Mouse (Mus musculus) layer of hippocampus, postnatal 25 days (tissue): ENCODE measurements around the gene Glg1. TPM values are rescaled to one million over a fixed set of nuclear protein-coding genes. Genes with fewer than 3 reads are reported as not detected.
A peak's percentile ranks its signal among the peaks of the same experiment; 100 is the strongest.

Source experiments
- DNase-seq, 2 experiments: peaks; one replicate each; pipeline ENCODE4 v3.0.0; 2022; ENCODE audit warnings: mixed read lengths in 2 of 2, low spot score in 1 of 2; ENCODE audit errors: extremely low spot score in 1 of 2
- microRNA-seq, 2 experiments: library from miRNA; unstranded; fragments of <30 nt; microRNA quantifications; one replicate each; pipeline ENCODE4 v1.2.0; 2021
- total RNA-seq, 2 experiments: library from RNA; stranded (reverse); gene quantifications; 2 replicates each; pipeline ENCODE4 v1.2.3; 2021

Glg1 gene
- total RNA-seq, 2 experiments from 2014 or later: 141 to 143 TPM

GRCm38 (mm10) chr8:111155721-111156436, 103.1 kb downstream of the Glg1 start:
- no peak for DNase-seq

GRCm38 (mm10) chr8:111145460-111146012, 113.5 kb downstream of the Glg1 start:
- DNase-seq: peak; percentile 85 to 91

GRCm38 (mm10) chr8:111144901-111145459, 114.0 kb downstream of the Glg1 start:
- DNase-seq: peak in 1 of 2 experiments; percentile 13

- DNase-seq: no peak
Observed at GRCm38 (mm10) chr8:111142521-111142920, 116.5 kb downstream of the Glg1 start.

GRCm38 (mm10) chr8:111130756-111131155, 128.3 kb downstream of the Glg1 start:
- DNase-seq: no peak

- DNase-seq: peak in 1 of 2 experiments; percentile 35
Observed at GRCm38 (mm10) chr8:111119481-111119880, 139.5 kb downstream of the Glg1 start.

GRCm38 (mm10) chr8:111114891-111115290, 144.1 kb downstream of the Glg1 start:
- DNase-seq: no peak

Small RNA genes lying within 50 kb of the gene (microRNA-seq; reads per million reads assigned to microRNA genes)
- gene Gm23193: 0 reads per million in 2 experiments

Other genes with a start within 250 kb of the Glg1 start
- 10 to 100 TPM; 20.4 to 22.2 TPM for gene Ddx19b, start 227.5 kb downstream of the Glg1 start, total RNA-seq
- gene Aars, start 226.1 kb downstream of the Glg1 start, total RNA-seq: 10 to 100 TPM; 79.5 to 85.2 TPM
- not detected for gene Exosc6, start 202.9 kb downstream of the Glg1 start, total RNA-seq
- gene Clec18a, start 166.8 kb downstream of the Glg1 start, total RNA-seq: 1 to 10 TPM; 1.5 to 1.8 TPM
- gene Pdpr, start 164.6 kb downstream of the Glg1 start, total RNA-seq: 10 to 100 TPM; 27.2 to 31.4 TPM
- 10 to 100 TPM; 20.2 TPM for gene Rfwd3, start 41.0 kb upstream of the Glg1 start, total RNA-seq
- gene Mlkl, start 79.0 kb upstream of the Glg1 start, total RNA-seq: under 1 TPM; 0.17 to 0.59 TPM
- gene Fa2h, start 134.6 kb upstream of the Glg1 start, total RNA-seq: 10 to 100 TPM; 49.1 to 51.3 TPM